Mouse (Mus musculus) cerebellum, postnatal 14 days (tissue): ENCODE measurements at regions not wholly inside any gene's neighbourhood (a gene's known extent, or its start where the extent isn't known, plus 50 kb on each side); places are given as distances from the start of the nearest gene placed in this dataset.
A peak's percentile ranks its signal among the peaks of the same experiment; 100 is the strongest.

Experiments
- DNase-seq, 2 experiments: peaks; one replicate each; pipeline ENCODE4 v3.0.0; 2021; ENCODE audit warnings: mixed read lengths in 2 of 2

DNA sequence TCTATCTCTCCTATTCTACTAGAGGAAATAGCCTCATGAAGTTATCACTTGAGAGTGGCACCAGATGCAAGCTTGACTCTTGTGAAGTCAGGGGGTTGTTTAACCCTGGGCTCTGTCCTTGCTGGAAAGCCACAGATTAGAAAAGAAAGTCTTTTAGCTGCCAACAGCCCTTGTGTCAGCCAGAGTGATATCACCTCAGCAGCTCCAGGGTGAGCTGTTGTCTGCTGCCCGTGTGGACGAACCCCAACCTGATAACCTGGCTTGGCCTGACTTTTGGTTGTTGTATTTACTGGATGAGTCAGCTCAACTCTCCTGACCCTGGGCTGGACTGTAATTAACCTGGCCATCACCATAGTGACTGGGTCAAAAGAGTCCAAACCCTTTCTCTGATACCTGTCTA is 88.6 kb upstream of the Serbp1 start:
- DNase-seq, result no peak

DNA sequence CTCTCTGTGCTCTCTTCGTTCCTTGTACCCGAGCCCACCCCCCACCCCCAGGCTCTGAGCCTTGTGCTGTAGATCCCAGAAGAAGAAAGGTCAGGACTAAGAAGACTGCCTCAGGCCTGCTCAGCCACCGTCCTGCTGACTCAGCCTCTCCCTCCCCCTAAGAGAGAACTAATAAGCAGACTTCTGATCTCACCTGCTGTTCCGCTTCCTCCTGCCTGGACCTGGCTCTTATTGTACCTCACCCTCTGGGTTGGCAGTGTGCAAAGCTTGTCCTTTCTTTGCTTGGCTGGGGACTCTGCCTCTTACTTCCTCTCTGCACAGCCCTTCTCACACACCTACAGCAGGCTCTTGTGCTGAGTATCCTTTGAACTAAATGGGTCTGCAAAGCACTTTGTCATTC is 91.3 kb upstream of the Serbp1 start:
- no peak for DNase-seq

DNA sequence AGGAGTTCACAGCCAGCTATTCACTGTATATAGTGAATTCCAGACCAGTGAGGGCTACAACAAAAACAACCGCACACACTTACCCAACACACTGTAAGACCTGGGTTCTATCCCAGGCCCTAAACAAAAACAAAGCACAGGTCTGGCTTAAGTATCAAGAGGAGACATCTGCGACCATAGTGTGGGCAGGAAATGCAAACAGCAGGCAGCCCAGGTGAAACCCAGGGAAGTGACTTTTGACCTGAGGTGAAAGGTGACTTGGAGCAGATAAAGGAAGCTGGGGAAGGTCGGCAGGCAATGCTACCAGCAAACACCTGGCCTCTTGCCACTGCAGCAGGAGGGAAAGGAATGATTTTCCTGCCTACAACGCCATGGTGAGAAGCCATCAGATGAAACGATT is 92.0 kb upstream of the Serbp1 start:
- no peak for DNase-seq

DNA sequence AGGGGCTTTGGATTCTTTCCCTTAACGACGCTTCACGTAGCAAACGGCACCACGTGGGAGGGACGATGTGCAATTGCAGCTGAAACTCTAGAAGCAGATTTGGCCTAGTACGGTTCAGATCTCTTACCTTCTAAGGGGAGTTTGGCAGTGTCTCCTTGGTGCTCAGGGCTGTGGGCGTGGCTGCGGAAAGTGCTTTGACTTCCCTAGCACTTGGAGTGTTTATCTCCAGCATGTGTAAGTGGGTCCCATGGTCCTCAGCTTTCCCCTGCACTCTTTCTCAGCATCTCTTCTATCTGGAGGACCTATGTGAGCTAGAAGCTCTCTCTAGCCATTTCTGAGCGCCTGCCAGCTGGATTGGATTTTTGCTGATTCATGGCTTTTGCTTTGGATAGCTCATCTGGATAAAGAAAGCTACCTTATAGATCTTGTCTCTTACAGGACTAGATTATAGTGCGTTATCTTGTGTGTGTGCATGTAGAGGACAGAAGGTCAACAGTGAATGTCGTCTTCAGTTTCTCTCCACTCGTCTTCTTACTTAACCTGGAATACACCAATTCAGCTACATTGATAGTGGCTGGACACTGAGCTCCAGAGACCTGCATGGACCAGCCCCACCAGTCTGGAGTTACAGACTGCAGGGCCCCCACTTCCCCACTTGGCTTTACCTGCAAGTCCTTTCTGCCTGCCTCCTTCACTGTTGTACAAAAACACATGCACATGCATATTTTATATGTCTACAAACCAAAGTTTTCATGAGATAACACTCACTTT is 92.8 kb upstream of the Serbp1 start:
- DNase-seq, result no peak

DNA sequence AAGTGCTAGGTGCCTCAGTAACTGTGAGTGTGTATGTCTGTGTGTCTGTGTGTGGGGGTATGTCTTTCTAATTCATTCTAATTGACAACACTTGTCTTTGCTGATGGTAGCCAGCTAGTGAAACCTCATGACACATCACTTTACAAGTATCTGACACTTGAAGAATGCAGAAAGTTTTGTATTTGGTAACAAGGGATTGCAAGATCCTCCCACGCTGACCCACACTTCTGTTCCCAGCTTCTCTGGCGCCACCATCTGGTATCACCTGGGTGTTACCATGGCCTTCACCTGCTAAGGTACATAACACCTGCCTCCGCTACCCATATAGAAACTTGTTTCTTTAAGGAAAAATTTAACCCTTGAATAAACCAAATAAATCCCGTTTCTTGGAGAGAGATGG is 95.8 kb upstream of the Serbp1 start:
- DNase-seq, result peak; percentile 80 to 85

DNA sequence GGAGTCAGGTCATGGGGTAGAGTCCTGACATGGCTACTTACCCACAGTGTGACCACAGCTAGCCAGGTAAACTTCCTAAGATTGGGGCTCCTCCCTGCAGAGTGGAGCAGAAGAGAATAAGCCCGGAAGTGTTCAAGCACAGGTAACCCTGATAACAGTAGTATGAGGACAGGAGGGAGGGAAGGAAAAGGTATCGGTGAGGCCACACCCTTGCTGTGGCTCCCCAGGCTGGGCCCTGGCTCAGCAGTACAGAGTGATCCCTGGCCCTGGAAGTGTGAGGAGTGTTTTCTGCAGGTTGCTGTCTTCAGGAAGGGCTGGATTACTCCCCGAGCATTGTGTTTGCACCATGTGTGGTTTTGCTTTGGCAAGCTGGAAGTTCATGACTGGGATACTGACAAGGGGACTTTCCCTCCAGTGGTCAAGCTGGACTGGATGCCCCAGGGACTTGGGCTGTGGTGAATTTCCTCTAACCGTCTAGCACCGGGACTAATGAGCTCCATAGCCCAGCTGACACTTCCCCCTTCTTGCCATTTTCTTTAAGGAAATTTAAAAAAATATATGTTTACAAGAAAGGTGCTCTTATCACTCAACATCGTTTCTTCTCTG is 97.2 kb upstream of the Serbp1 start:
- DNase-seq, result no peak

DNA sequence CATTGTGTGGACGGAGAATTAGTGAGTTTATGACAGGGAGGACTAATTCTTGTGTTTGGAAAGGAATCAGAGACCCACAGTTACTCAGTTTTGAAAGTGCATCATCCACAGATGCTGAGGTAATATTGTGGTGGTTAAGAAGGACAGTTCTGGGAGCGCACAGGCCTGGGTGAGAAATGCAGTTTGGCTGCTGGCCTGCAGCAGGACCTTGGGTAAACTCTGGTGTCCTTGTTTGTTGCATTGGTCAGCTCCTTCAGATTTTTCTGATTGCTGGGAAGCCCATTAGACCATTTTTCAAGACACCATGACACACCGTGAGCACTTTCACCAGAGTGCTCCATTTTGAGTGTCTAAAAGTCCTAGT is 99.0 kb upstream of the Serbp1 start:
- DNase-seq, result no peak

DNA sequence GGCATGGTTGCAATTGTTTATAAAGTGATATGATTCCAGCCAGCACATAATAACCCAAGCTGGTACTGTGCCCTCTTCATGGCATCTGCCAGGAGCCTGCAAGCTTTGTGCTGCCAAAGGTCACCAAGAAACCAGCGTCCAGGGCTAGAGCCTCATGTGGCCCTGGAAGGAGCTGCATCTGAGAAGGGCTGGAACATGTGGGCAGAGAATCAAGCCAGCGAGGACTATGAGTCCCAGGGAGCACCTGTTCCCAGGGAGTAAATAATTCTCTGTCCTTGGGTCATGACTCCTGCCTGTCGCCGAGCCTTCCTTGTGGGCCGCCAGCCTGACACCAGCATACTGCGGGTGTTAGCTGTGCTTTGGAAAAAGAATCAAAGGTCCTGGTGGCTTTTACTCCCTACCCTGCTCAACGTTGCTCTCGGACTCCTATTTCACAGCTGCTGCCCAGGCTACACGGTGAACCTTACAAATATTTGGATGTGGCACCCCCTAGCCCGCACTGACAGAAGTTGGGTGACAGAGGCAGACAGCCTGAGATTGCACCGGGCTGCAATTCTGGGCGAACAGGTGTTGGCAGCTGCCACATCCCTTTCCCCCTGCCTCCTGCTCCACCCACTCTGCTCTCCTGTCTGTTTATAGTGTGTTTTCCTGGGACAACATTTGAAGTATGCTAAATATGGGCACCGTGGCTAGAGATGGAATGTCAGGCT is 99.5 kb upstream of the Serbp1 start:
- peak; percentile 33 to 54 for DNase-seq

DNA sequence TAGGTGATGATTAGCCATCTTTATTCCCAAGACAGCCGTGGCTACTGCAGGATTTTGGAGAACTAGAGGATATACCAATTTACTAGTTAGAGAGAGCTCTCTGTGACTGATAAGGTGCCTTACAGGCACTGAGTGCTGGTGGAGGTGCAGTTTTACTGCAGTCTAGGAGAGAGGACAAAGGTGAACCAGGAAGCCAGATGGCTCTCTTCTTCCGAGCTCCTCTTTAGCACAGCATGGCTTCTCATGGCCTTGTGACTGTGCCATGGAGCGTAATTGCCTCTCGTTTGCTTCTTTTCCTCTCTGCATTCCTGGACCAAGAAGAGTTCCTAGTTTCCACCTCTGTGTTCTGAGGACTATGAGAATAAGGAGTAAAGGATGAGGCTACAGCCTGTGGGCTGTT is 100.2 kb upstream of the Gadd45a start:
- peak; percentile 37 to 61 for DNase-seq

DNA sequence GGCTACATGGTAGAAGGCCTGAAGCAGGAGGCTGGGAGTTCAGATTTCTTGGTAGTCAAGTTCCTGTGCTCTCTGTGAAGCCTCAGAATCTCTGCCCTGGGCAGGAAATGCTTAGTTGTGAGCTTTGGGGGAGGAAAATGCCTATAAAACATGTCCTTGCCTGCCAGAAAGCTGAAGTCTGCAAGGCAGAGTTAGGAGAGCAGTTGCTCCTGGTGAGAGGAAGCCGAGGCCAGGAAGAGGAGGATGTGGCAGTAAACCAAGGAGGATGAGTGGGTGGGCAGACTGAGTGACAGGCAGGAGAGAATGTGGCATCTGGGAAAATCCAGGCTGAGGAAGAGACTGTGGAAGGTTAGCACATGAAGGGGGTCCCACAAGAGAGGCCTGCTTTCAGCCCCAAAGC is 97.7 kb upstream of the Gadd45a start:
- DNase-seq, result peak in 1 of 2 experiments; percentile 41

DNA sequence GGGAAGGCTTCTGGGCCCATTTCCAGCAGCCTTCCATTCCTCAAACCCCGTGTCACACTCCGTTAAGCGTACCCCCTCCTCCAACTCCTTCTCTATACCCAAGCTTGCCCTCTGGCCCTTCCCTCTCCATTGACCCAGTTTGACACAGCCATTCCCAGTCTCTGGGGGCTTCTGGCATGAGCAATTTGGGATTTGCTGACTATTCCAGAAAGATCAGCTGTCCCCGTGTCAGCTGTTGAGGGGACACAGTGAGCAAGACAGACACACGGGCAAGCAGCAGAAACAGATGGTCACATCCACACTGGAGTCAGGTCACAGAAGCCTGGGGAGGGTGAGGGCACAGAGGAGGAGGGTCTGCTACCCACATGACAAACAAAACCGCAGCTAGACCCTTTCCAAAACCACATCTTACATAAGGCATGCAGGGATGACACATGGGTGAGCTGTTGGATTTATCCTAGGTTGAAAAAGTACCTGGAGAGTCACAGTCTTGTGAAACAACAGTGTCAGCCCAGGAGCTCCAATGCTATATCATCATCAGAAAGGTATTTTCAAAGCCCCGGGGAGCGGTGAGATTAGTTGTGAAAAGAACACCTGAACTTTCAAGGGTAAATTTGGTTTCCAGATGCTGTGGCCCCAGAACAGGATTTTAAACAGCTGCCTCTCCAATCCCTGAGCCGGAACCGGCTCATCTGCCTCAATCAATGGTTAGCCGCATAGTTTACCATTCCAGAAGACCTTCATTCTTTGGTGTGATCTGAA is 93.5 kb upstream of the Gadd45a start:
- DNase-seq, result peak in 1 of 2 experiments; percentile 29

DNA sequence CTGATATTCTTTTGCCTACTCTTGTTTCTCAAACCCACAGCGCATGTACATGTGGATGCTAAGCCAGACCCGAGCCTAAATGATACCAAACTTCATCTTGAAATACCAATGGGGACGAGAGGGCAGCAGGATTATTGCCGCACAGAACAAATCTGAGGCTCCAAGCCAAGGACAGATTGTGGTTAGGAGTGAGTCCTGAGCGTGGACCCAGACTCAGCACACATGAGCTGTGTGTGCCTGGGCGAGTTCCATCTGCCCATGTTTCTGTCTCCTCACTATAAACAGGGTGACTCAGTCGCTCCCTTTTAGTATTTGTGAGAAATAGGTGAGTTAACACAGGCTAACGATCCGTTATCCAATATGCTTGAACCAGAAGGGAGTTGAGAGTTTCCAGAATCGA is 92.4 kb upstream of the Gadd45a start:
- peak; percentile 58 to 72 for DNase-seq

DNA sequence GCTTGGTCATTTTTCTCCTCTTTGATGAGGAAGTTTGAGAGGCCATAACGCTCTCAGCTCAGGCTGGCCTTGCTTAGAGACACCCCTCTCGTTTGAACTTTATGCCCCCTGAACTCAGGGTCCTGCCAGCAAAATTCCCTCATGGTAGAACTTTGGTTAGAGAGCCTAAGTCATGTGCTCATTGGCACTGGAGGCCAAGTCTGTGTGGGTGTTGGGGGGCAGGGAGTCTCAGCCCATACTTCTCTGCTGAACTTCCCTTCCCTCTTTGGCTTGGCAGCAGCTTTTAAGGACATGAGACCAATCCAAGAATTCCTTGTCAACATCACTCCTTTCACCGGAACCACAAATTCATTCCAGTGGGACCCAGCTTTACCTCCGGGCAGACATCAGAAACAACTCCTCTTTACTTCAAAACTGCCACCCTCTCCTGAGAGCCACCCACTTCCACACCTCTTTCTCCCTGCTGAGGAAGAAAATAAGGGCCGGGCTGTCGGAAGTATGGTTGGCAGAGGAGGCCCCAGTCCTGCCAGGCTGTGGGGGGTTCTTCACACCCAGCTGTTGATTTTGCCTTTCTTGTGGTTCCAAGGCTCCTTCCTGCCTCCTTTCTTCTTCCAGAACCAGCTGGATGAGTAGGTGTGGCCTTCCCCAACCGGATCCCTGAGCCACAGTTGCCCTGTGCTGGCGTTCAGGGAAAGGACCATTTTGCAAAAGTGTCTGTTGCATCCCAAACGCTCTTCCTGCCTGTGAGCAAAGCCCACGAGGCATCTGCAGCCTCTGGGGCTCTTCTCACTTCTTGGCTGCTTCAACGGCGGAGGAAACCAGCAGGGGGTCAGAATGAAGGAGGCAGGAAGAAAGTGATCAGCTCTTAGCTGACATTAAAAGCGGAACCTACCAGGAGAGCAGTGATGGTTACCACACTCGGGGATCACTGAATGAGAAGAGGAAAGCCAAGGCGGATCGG is 91.5 kb upstream of the Gadd45a start:
- peak in 1 of 2 experiments; percentile 33 for DNase-seq

DNA sequence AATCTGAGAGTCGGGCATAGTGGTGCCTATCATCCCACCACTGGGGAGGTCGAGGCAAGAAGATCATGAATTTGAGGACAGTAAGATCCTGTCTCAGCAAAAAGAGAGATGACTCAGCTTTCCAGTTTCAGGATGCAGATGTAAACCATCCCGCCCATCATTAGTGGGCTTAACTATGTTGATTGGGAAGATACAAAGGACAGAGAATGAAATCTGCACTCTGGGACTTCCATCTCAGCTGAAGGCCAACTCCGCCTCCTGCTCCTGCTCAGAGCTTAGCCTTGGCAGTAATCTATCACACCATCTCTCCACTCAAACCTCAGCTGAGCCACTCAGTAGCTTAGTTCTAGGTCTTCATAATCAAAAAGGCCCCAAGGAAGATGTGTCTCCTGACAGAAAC is 90.5 kb upstream of the Gadd45a start:
- no peak for DNase-seq

DNA sequence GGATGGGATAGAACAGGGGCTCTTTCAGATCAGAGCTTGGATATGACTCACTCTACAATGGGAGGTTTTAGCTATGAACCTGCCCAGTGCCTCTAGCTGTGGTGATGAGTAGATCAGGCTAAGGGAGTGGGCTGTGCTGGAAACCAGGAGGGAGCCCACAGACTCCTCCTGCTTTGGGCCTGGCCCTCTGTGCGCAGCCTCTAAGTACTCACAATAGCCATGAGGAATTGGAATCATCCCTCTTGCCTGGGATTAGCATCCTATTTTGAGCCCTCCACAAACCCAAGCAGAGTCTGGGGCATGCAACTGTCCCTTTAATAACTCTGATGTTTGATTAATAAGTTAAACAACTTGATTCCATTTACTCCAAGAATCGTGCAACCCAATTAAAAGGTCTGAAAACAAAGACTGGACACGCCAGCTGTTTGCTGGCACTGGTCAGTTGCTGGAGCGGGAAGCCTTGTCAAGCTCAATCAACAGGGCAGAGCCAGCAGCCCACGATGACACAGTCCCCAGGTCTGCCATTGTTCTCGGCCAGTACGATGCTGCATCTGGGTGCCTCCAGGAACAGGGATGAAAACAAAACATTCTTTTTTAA is 88.6 kb upstream of the Gadd45a start:
- DNase-seq, result no peak

DNA sequence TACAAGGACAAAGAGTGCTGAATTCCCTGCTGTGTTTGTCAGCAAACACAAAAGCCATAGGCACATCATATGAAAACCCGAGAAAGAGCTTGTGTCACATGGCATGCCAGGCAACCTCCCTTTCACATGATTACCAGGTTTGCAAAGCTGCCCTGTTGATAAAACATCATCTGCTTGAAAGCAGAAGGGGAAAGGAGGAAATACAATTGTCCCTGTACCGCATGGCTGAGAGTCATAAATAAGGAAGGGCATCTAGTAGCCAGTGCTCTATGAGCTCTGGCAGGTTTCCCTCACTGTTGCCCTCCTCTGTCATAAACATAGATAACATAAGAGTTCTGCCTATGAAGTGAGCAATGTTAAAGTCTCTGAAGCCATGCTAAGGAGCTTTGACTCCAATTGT is 86.8 kb upstream of the Gadd45a start:
- DNase-seq, result no peak

DNA sequence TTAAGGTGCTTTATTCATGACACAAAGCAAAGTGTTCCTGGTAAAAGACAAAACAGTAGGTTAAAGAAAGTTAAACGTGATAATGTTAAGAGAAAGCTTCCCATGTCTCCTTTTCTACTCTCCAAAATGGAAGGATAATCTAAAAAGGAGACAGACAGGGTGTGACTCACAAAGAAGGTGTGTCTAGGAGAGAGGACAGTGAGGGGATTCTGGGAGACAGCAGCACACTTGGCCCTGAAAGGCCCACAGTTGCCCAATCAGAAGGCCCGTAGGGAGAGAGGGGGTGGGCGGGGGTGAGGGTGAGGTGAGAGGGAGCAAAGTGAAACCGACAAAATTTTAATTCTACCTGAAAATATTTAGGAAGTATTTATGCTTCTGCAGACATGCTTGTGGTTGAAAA is 85.8 kb upstream of the Gadd45a start:
- no peak for DNase-seq

DNA sequence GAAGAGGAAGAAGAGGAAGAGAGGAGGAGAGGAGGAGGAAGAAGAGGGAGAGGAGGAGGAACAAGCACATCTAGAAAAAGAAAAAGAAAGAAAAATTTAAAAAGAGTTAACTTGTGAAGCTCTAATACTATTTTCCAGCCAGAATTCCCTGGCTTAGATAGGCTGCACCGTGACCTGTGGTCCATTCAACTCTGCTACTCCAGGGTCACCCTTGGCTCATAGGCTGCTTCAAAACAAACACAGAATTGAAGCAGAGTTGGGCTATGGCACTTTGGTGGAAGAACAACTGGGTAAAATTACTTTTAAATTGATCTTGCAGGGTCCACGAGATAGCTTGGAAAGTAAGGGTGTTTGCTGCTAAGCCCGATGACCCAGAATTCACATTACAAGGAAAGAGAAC is 79.0 kb upstream of the Gadd45a start:
- DNase-seq, result no peak

DNA sequence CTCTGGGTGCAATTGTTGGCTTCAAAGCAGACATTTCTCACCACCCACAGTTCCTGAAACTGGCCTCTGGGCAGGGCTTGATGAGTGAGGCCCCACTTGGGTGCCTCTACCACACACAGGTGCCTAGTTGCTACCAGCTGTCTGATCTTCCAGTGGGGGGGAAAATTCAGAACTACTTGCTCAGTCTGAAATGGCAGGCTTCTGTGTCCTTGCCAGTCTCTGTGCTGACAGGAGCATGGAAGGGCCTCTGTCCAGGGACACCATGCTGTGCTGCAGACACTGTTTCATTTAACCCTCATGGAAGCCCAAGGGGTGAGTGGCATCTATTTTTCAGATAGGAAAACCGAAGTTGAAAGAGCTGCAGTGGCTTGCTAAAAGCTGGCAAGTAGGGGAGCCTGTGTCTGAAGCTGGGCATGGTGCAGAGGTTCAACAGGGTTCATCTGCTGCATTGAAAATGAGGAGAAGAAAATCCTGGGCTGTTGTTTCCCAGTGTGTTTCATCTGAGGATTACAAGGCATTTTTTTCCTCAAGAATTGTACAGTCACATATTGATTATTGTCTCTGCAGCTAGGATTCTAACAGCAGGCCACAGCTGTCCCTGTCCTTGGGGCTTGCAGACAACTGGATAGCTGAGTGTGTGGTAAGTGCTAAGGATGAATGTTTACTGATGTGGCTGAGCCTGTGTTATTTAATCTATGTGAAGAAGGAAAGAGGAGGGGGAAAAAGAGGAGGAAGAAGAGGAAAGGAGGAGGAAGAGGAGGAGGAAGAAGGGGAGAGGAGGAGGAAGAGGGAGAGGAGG is 78.4 kb upstream of the Gadd45a start:
- peak in 1 of 2 experiments; percentile 42 for DNase-seq

DNA sequence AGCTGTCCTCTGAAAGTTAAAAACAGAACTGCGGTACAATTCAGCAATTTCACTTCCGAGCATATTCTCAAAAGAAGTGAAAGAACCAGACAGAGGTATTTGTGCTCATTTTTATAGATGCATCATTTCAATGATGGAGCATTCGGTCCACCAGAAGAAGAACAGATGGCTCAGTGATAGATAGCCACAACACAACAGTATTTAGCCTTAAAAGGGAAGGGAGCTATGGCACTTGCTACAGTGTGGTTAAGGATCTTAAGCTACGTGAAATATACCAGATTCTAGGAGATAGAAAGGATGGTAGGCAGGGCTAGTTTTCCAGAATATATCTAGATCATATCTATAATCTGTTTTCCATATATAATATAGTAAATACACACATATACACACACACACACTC is 77.5 kb upstream of the Gadd45a start:
- no peak for DNase-seq
